Mouse (Mus musculus) frontal cortex, postnatal 25 days (tissue): Measurements from ENCODE around the gene Hdhd3.
"Not testable (repeated sequence)": the region's sequence is repeated elsewhere in the genome, so short reads cannot be mapped to it uniquely, and the experiment has no call there.

ENCODE experiments used
- DNase-seq, 2 experiments: peaks; one replicate each; pipeline ENCODE4 v3.0.0; 2022; ENCODE audit warnings: low spot score in 2 of 2

The Hdhd3 gene

GRCm38 (mm10) chr4:62513998-62514506, 10.8 kb upstream of the Hdhd3 start:
- no peak for DNase-seq

- DNase-seq, result no peak
These were observed 6.7 kb upstream of the Hdhd3 start for GRCm38 (mm10) chr4:62509946-62510345.

DNA sequence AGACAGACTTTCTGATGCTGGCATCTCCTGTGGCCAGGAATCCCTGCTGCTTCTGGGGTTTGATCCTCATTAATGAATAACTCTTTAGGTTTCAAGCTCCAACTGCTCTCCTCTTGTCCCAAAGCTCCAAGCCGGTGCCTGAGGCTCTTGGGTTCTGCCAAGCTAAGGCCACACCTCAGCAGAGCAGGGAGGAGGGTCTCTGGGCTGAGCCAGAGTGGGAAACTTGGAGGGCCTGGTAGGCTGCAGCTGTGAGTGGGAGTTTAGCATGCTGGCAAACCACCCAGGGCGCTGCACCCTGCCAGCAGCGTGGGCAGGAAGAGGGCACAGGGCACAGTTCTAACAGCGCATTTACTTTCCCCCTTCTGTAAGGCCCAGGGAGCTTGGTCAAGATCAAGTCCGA, 5.6 kb upstream of the Hdhd3 start:
- DNase-seq, result no peak

DNA sequence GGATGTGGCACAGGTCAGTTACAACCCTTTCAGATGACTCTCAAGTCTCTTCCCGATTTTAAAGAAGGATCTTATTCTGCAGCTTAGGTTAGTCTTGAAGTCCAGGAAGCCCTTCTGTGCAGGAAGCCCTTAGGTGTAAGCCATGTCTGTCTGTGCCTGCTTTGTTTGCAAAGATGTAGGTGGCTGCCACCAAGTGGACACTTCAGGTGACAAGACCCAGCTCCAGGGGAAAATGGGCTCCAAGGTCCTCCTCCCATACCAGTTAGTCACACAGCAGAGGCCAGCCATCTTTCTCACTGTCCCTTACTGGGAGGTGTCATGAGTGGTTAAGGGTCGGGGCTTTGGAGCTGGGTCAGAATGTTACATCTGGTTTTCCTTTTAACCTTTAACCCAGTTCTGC, 3.5 kb upstream of the Hdhd3 start:
- DNase-seq, result no peak

GRCm38 (mm10) chr4:62505991-62506390, 2.7 kb upstream of the Hdhd3 start:
- no peak for DNase-seq

GRCm38 (mm10) chr4:62502969-62503368, 298 bp downstream of the Hdhd3 start:
- no peak for DNase-seq

- peak; percentile 80 to 85 for DNase-seq
These were observed 1.1 kb downstream of the Hdhd3 start for GRCm38 (mm10) chr4:62501964-62502732.

GRCm38 (mm10) chr4:62501534-62501933, 1.7 kb downstream of the Hdhd3 start:
- no peak for DNase-seq

GRCm38 (mm10) chr4:62500799-62501198, 2.5 kb downstream of the Hdhd3 start:
- no peak for DNase-seq

GRCm38 (mm10) chr4:62496815-62497214, 6.5 kb downstream of the Hdhd3 start:
- no peak for DNase-seq

DNA sequence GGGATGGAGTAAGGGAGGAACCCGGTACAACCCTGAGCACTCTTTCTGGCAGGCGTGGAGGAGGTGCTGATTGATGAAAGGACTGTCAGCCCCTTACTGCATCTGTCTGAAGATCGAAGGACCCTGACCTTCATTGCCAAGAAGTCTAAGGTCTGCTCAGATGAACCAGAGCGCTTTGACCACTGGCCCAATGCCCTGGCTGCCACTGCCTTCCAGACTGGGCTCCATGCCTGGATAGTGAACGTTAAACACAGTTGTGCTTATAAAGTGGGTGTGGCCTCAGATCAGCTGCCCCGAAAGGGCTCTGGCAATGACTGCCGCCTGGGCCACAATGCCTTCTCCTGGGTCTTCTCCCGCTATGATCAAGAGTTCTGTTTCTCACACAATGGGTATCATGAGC, 7.3 kb downstream of the Hdhd3 start:
- DNase-seq, result no peak

GRCm38 (mm10) chr4:62494230-62494629, 9.0 kb downstream of the Hdhd3 start:
- no peak for DNase-seq

DNA sequence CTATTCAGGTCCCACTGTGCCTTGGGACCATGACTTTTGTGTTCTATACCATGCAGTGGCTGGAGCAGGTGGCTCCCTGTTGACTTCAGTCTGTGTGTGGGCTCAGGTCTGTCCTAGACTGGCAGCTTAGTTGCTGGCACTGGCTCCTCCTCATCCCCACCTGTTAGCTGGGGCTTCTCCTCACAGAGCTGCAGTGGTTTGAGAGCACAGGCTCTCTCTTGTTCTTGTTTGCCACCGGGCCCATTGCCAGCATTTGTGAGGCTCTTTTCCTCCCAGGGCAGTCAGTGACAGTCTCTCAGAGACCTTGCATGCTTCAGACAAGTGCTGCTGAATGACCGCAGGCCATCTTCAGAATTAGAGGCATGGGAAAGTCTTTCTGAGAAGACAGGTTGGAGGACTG, 10.6 kb downstream of the Hdhd3 start:
- DNase-seq, result no peak

DNA sequence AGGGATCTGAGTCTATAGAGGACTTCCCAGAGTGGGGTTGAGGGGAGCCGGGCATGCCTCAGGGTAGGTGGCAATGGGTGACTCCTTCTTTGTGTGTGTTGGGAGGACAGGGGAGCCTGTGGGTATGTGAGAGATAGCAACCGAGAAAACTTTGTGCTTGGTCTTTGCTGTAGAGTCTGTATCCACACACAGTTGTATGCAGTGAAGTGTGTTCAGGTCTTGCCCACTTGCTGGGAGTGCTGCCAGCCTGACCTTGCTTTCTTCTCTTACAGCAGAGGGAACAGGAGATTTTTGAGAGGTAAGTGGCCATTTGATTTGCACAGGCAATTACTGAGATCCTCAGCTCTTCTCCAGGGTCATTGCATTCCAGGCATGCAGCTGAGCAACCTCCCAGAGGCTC, 15.4 kb downstream of the Hdhd3 start:
- DNase-seq, result no peak

GRCm38 (mm10) chr4:62487172-62487571, 16.1 kb downstream of the Hdhd3 start:
- DNase-seq, result no peak

GRCm38 (mm10) chr4:62486162-62486696, 17.0 kb downstream of the Hdhd3 start:
- DNase-seq, result no peak

GRCm38 (mm10) chr4:62485450-62486161, 17.7 kb downstream of the Hdhd3 start:
- DNase-seq, result no peak

DNA sequence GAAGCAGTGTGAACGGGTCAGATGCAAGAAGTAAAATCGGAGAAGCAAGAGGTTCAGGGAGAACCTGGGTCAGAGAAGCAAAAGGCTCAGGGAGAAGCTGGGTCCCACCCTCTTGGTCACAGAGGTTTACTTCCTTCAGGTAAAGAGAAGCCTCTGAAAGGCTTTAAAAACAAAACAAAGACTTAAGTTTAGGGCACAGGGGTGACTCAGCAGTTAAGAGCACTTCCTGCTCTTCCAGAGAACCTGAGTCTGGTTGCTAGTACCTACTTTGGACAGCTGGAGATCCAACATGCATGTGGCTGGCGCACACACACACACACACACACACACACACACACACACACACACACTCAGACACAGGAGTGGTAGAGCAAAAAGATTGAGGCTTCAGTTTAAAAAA, 18.3 kb downstream of the Hdhd3 start:
- DNase-seq, result no peak

DNA sequence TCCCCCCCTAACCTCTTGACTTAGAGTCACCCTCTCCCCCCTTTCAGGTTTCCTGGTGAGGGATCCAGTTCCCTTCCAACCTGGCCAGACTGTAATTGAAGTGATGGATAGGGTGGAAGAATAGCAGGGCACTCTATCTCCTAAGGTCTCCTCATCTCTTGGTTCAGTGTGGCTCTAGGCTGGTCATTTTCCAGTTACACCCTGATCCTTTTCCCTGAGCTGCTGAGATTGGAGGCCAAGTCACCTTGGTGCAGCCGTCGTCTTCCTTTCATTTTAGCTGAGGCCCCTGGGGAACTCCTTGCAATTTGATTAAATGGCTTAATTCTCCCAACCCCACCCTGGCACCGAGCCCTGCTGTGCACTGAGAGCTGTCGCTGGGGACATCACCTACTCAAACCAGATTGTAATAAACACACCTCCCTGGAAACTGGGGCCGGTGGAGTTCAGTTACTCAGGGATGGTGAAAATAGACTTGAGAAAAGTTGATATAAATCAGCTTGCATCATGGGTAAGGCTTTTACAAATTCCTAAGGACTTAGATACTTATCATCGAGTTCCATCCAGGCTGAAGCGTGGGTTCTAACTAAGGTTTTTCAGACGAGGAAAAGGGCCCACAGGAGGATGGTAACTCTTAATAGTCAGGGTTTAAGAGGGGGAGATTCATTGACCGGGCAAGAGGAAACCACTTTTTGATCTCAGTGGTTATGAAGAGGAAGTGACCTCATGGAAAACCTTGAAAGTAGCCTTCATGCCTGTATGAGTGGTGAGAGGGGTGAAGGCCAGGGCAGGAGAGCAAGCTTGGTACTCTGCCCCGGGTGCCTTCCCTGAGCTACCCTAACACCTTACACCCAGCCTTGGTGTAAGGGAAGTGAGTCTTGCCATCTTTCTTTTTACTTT, 22.3 kb downstream of the Hdhd3 start:
- DNase-seq, result no peak

GRCm38 (mm10) chr4:62479937-62480708, 23.1 kb downstream of the Hdhd3 start, which contains the start of gene Bspry:
TSS of gene Bspry (plus strand) at chr4:62480053.
- no peak for DNase-seq

GRCm38 (mm10) chr4:62479593-62479936, 23.7 kb downstream of the Hdhd3 start:
- DNase-seq, result not testable (repeated sequence)
